Mouse (Mus musculus) hindbrain, embryonic 13.5 days (tissue): ENCODE data around the gene Gm49510. TPM values are rescaled to one million over a fixed set of nuclear protein-coding genes. Genes with fewer than 3 reads are reported as not detected.
"Not testable (repeated sequence)": the region's sequence is repeated elsewhere in the genome, so short reads cannot be mapped to it uniquely, and the experiment has no call there.

ENCODE experiments used
- ATAC-seq: fragments of 200-750 bp; cut with Nextera tagmentation; 2 replicates; pipeline ENCODE4 v1.8.0; 2017; ENCODE audit warnings: moderate TSS enrichment; ENCODE audit not compliant: low FRiP score
- H3K27ac ChIP-seq: fragments of 300-500 bp; sonication (generic); 2 replicates; pipeline ENCODE4 v1.5.1; 2015; ENCODE audit warnings: inconsistent platforms, mild to moderate bottlenecking, moderate library complexity
- H3K27me3 ChIP-seq: fragments of 300-500 bp; sonication (generic); 2 replicates; pipeline ENCODE4 v1.6.1; 2015; ENCODE audit warnings: mild to moderate bottlenecking, inconsistent platforms
- H3K36me3 ChIP-seq: fragments of 300-500 bp; sonication (generic); 2 replicates; pipeline ENCODE4 v1.6.1; 2015; ENCODE audit warnings: mild to moderate bottlenecking, inconsistent platforms
- H3K4me1 ChIP-seq: fragments of 300-500 bp; sonication (generic); replicated peaks from 2 replicates; pipeline ENCODE4 v1.6.1; 2015; ENCODE audit warnings: inconsistent platforms
- H3K4me2 ChIP-seq: fragments of 300-500 bp; sonication (generic); 2 replicates; pipeline ENCODE4 v1.6.1; 2015; ENCODE audit warnings: inconsistent platforms, mild to moderate bottlenecking, moderate library complexity
- H3K4me3 ChIP-seq: fragments of 300-500 bp; sonication (generic); 2 replicates; pipeline ENCODE4 v1.5.1; 2015; ENCODE audit warnings: mild to moderate bottlenecking, inconsistent platforms
- H3K9ac ChIP-seq: fragments of 300-500 bp; sonication (generic); 2 replicates; pipeline ENCODE4 v1.6.1; 2015; ENCODE audit warnings: mild to moderate bottlenecking, inconsistent platforms
- H3K9me3 ChIP-seq: fragments of 300-500 bp; sonication (generic); 2 replicates; pipeline ENCODE4 v1.6.1; 2016; ENCODE audit warnings: inconsistent platforms
- WGBS: fragments of 180-500 bp; shearing (Covaris S2); methylation state at CpG from one replicate; pipeline ENCODE4 v1.1.7; 2015; 5-methylcytosine and 5-hydroxymethylcytosine counted together
- polyA plus RNA-seq: library from polyadenylated mRNA; unstranded; fragments of >200 nt; fragmentation: Nextera tagmentation; extraction: Ambion mirVana; gene quantifications from 2 replicates; pipeline ENCODE4 v1.2.1, GENCODE M21; 2015

Gm49510 gene
- polyA plus RNA-seq, 1 experiment from 2014 or later = not detected

- H3K36me3 ChIP-seq = no peaks in the 10 kb centered on the region
- no peaks in the 10 kb centered on the region; the same call in 1 of the 2 replicates for H3K4me1 ChIP-seq
- peak; percentile 47 for ATAC-seq
- H3K9ac ChIP-seq = no peak overlapping the region
- H3K27ac ChIP-seq = peak overlapping the region; percentile 71
- no peak overlapping the region for H3K4me3 ChIP-seq
- H3K4me2 ChIP-seq = no peak overlapping the region
- no peaks in the 10 kb centered on the region for H3K9me3 ChIP-seq
- WGBS = 45% methylated on average over 7 of the region's 7 CpGs
- H3K27me3 ChIP-seq = no peaks in the 10 kb centered on the region; the same call in 1 of the 2 replicates
These were observed 30.6 kb upstream of the Gm49510 start for GRCm38 (mm10) chr15:78868826-78869233.

DNA sequence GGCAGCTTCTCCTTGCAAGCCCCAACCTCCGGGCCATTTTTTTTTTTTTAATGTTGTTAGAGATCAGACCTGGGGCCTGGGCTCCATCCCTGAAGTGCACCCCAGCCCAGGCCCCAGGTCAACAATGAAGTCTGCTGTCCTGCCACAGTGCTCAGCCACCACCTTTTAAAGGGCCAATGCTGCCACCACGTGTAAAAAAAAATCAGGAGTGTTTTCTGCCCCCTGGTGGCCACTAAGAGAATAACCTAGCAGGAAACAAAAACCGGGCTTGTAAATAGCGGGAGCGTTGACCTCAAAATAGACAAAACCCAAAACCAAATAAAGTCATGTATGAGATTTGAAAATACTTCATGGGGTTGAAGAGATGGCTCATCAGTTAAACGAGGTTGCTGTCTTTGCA lies 29.7 kb upstream of the Gm49510 start:
- 29% methylated on average over 6 of the region's 6 CpGs for WGBS
- Histone ChIP-seq H3K4me2 (no peak overlapping the region), H3K4me3 (no peak overlapping the region), H3K4me1 (no peaks in the 10 kb centered on the region; the same call in 1 of the 2 replicates), H3K9me3 (no peaks in the 10 kb centered on the region), H3K27me3 (no peaks in the 10 kb centered on the region; the same call in 1 of the 2 replicates), H3K36me3 (no peaks in the 10 kb centered on the region), H3K27ac (no peak overlapping the region), H3K9ac (no peak overlapping the region)
- no peak for ATAC-seq

GRCm38 (mm10) chr15:78872021-78872608 lies 27.4 kb upstream of the Gm49510 start:
- no peak overlapping the region for H3K4me3 ChIP-seq
- no peaks in the 10 kb centered on the region for H3K9me3 ChIP-seq
- no peak overlapping the region for H3K9ac ChIP-seq
- H3K27me3 ChIP-seq = no peaks in the 10 kb centered on the region
- H3K27ac ChIP-seq = no peak overlapping the region
- no peak for ATAC-seq
- 56% methylated on average over 5 of the region's 5 CpGs for WGBS
- peaks cover 15% of the 10 kb centered on the region for H3K4me1 ChIP-seq
- no peak overlapping the region for H3K4me2 ChIP-seq
- no peaks in the 10 kb centered on the region for H3K36me3 ChIP-seq

- 49% methylated on average over 13 of the region's 13 CpGs for WGBS
- peaks cover 25% of the 10 kb centered on the region for H3K4me1 ChIP-seq
- no peak overlapping the region for H3K4me2 ChIP-seq
- no peak for ATAC-seq
- H3K27me3 ChIP-seq = no peaks in the 10 kb centered on the region
- H3K4me3 ChIP-seq = no peak overlapping the region
- H3K36me3 ChIP-seq = no peaks in the 10 kb centered on the region
- no peak overlapping the region for H3K27ac ChIP-seq
- peak overlapping the region; percentile 25; the same call in 1 of the 2 replicates for H3K9ac ChIP-seq
- no peaks in the 10 kb centered on the region for H3K9me3 ChIP-seq
These were observed 25.5 kb upstream of the Gm49510 start for GRCm38 (mm10) chr15:78873803-78874435.

GRCm38 (mm10) chr15:78874989-78875388 lies 24.5 kb upstream of the Gm49510 start:
- no peak for ATAC-seq
- Histone ChIP-seq H3K4me3 (no peak overlapping the region), H3K4me2 (no peak overlapping the region), H3K36me3 (peaks cover 5% of the 10 kb centered on the region; the same call in 1 of the 2 replicates), H3K9ac (peak overlapping the region; percentile 91; the same call in 1 of the 2 replicates), H3K4me1 (peaks cover 35% of the 10 kb centered on the region), H3K9me3 (no peaks in the 10 kb centered on the region), H3K27me3 (no peaks in the 10 kb centered on the region), H3K27ac (peak overlapping the region; percentile 99)
- 80% methylated on average over 8 of the region's 8 CpGs for WGBS

DNA sequence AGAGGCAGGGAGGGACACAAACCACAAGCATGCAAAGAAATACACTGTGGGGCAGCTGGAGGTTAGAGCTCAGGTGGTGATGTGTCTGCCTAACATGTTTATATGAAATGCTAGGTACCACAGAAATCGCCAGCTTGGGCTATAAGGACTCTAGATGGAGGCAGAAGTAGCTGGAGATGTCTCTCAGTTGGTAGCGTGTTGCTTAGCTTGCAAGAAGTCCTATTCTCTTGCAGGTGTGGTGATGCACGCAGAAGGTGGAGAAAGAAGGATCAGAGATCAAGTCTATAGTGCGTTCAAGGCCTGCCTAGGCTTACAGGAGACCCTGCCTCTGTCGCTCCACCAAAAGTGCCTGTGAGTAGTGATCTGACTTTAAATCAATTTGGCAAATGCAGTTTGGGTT lies 23.9 kb upstream of the Gm49510 start:
- Histone ChIP-seq H3K27me3 (no peaks in the 10 kb centered on the region), H3K9me3 (no peaks in the 10 kb centered on the region), H3K36me3 (peaks cover 10% of the 10 kb centered on the region; the same call in 1 of the 2 replicates), H3K4me2 (peak overlapping the region; percentile 94), H3K9ac (peak overlapping the region; percentile 91), H3K4me1 (peaks cover 35% of the 10 kb centered on the region), H3K4me3 (peak overlapping the region; percentile 74), H3K27ac (peak overlapping the region; percentile 99)
- 82% methylated on average over 5 of the region's 5 CpGs for WGBS
- ATAC-seq = no peak

DNA sequence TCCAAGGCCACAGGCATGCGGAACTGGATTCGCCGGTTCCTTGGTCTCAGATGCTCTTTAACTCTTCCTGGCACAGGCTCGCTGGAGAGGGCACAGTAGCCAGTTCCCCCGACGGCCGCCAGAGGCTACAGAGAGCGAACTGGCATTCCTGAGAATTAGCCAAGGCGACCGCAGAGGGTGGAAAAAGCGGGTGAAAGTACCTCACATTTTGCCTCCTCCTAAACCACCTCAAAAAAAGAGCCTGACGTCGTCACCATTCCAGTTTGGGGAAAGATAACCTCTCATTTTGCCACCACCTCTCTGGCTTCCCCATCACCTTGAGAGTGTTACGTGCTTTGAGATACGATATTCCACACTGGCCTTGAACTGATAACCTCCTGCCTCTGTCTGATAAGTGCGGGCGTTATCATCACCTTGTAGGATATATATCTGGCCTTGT lies 23.2 kb upstream of the Gm49510 start:
- WGBS = 3% methylated on average over 17 of the region's 17 CpGs
- H3K9ac ChIP-seq = peak overlapping the region; percentile 91
- H3K4me1 ChIP-seq = peaks cover 35% of the 10 kb centered on the region
- peak overlapping the region; percentile 99 for H3K27ac ChIP-seq
- no peaks in the 10 kb centered on the region for H3K9me3 ChIP-seq
- peak overlapping the region; percentile 94 for H3K4me2 ChIP-seq
- peaks cover 17% of the 10 kb centered on the region for H3K36me3 ChIP-seq
- peak; percentile 19; the same call in 1 of the 2 replicates for ATAC-seq
- H3K4me3 ChIP-seq = peak overlapping the region; percentile 74
- H3K27me3 ChIP-seq = no peaks in the 10 kb centered on the region

GRCm38 (mm10) chr15:78876991-78877809 lies 22.3 kb upstream of the Gm49510 start, which contains the start of gene Gga1:
Gene Gga1 (plus strand): TSS chr15:78877190.
- peak within 1 kb of the TSS; percentile 91 for H3K9ac ChIP-seq
- no peaks in the 10 kb centered on the region for H3K9me3 ChIP-seq
- no peaks in the 10 kb centered on the region for H3K27me3 ChIP-seq
- peaks cover 27% of the 10 kb centered on the region for H3K36me3 ChIP-seq
- under 1% methylated on average over 64 of the region's 95 CpGs for WGBS
- peak within 1 kb of the TSS; percentile 94 for H3K4me2 ChIP-seq
- H3K4me3 ChIP-seq = peak within 1 kb of the TSS; percentile 74
- ATAC-seq = peak; percentile 90
- H3K27ac ChIP-seq = peak within 1 kb of the TSS; percentile 99
- peaks cover 35% of the 10 kb centered on the region for H3K4me1 ChIP-seq

DNA sequence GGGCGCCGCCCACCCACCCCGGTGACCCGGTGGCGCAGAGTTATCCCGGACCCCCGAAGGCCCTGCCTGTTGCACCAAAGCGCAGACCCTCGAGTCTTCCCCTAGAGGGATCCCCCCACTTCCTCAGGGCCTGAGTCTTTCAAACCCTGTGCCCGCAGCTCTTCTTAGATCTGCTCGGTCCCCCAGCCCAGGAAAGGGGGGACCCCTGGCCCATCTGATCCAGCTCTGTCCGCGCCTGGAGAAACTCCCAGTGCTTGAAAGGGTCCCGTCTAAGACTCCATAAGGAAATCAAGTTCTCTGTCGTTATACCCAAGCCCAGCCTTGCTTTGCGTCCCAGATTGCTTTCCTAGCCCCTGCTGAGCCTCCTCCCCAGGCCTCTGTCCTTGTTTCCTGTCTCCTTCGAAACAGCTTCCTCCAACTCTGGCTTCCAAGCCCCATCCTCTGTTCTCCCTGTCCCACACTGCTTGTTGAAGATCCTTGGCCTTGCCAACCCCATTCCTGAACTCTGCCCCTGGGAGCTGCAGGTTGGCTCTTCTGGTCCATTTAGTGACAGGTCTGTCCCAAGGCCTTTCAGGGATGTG lies 21.6 kb upstream of the Gm49510 start:
- Histone ChIP-seq H3K27ac (peak overlapping the region; percentile 99), H3K9me3 (no peaks in the 10 kb centered on the region), H3K4me2 (peak overlapping the region; percentile 94), H3K9ac (peak overlapping the region; percentile 91), H3K36me3 (peaks cover 34% of the 10 kb centered on the region), H3K27me3 (no peaks in the 10 kb centered on the region), H3K4me3 (peak overlapping the region; percentile 74), H3K4me1 (peaks cover 35% of the 10 kb centered on the region)
- no peak; the same call in 1 of the 2 replicates for ATAC-seq
- WGBS = 2% methylated on average over 17 of the region's 17 CpGs

DNA sequence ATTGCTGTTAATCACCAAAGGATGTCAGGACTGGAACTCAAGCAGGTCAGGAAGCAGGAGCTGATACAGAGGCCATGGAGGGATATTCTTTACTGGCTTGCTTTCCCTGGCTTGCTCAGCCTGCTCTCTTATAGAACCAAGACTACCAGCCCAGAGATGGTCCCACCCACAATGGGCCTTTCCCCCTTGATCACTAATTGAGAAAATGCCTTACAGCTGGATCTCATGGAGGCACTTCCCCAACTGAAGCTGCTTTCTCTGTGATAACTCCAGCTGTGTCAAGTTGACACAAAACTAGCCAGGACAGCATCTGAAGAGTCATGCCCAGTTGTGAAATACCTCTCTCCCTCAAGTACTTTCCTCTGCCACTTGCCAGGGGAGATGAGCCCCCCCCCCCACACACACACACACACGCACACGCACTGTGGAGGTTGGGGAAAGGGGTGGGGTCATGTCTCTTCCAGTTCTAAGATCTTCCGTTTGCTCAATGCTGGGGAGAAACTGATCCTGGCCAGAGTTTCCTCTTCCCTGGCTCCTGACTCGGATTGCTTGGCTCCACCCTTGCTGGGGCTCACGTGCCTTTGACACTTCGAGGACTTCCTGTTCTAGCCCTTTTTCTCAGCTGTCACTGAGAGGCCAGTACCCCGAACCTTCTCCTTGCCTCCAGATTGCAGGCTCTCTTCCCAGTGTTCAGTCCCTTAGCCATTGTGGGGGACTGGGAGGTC lies 20.5 kb upstream of the Gm49510 start:
- Histone ChIP-seq H3K4me1 (peaks cover 35% of the 10 kb centered on the region), H3K9ac (peak overlapping the region; percentile 91), H3K4me2 (peak overlapping the region; percentile 94), H3K36me3 (peaks cover 44% of the 10 kb centered on the region)
- not testable (repeated sequence) for H3K27ac ChIP-seq, H3K4me3 ChIP-seq, H3K9me3 ChIP-seq, ATAC-seq, H3K27me3 ChIP-seq
- 71% methylated on average over 7 of the region's 7 CpGs for WGBS

GRCm38 (mm10) chr15:78880432-78880831 lies 19.0 kb upstream of the Gm49510 start:
- Histone ChIP-seq H3K27ac (no peak overlapping the region), H3K9me3 (no peaks in the 10 kb centered on the region), H3K36me3 (peaks cover 57% of the 10 kb centered on the region), H3K9ac (peak overlapping the region; percentile 60; the same call in 1 of the 2 replicates), H3K4me1 (peaks cover 30% of the 10 kb centered on the region), H3K27me3 (no peaks in the 10 kb centered on the region), H3K4me2 (no peak overlapping the region), H3K4me3 (no peak overlapping the region)
- WGBS = 93% methylated on average over 8 of the region's 8 CpGs
- ATAC-seq = no peak
